Mouse (Mus musculus) lung, postnatal 0 days (tissue): ENCODE data around the gene Pip5kl1. TPM values are rescaled to one million over a fixed set of nuclear protein-coding genes. Genes with fewer than 3 reads are reported as not detected.
A peak's percentile ranks its signal among the peaks of the same experiment; 100 is the strongest.

ENCODE experiments used
- ATAC-seq: fragments of 200-750 bp; cut with Nextera tagmentation; 2 replicates; pipeline ENCODE4 v1.8.0; 2017; ENCODE audit warnings: moderate library complexity
- DNase-seq: peaks from one replicate; pipeline ENCODE4 v3.0.0-alpha.2; 2016; ENCODE audit warnings: low spot score
- H3K27ac ChIP-seq: fragments of 300-500 bp; sonication (generic); 2 replicates; pipeline ENCODE4 v1.5.1; 2014; ENCODE audit warnings: antibody characterized with exemption, mild to moderate bottlenecking, low read length, mixed read lengths
- H3K27me3 ChIP-seq: fragments of 300-500 bp; sonication (generic); replicated peaks from 2 replicates; pipeline ENCODE4 v1.6.1; 2014; ENCODE audit warnings: low read length, mixed read lengths; ENCODE audit not compliant: insufficient read depth
- H3K36me3 ChIP-seq: fragments of 300-500 bp; sonication (generic); 2 replicates; pipeline ENCODE4 v1.6.1; 2014; ENCODE audit warnings: low read length, mixed read lengths; ENCODE audit not compliant: insufficient read depth
- H3K4me1 ChIP-seq: fragments of 300-500 bp; sonication (generic); 2 replicates; pipeline ENCODE4 v1.6.1; 2014; ENCODE audit warnings: antibody characterized with exemption, low read depth, low read length, mixed read lengths; ENCODE audit not compliant: insufficient read depth
- H3K4me2 ChIP-seq: fragments of 300-500 bp; sonication (generic); replicated peaks from 2 replicates; pipeline ENCODE4 v1.6.1; 2014; ENCODE audit warnings: low read depth, mild to moderate bottlenecking, low read length, moderate library complexity, mixed read lengths
- H3K4me3 ChIP-seq: fragments of 300-500 bp; sonication (generic); 2 replicates; pipeline ENCODE4 v1.5.1; 2014; ENCODE audit warnings: low read depth, low read length
- H3K9ac ChIP-seq: fragments of 300-500 bp; sonication (generic); replicated peaks from 2 replicates; pipeline ENCODE4 v1.6.1; 2014; ENCODE audit warnings: low read depth, mild to moderate bottlenecking
- H3K9me3 ChIP-seq: fragments of 300-500 bp; sonication (generic); 2 replicates; pipeline ENCODE4 v1.6.1; 2016; ENCODE audit warnings: low read length, mixed read lengths
- CTCF ChIP-seq: IDR thresholded peaks from 2 replicates; pipeline ENCODE4 v1.5.1; 2016; ENCODE audit warnings: antibody characterized with exemption, mild to moderate bottlenecking
- EP300 ChIP-seq: IDR thresholded peaks from 2 replicates; pipeline ENCODE4 v1.6.1; 2016; ENCODE audit warnings: antibody characterized with exemption, mild to moderate bottlenecking, control low read depth
- WGBS: fragments of 180-500 bp; shearing (Covaris S2); extraction: QIAGEN DNeasy Blood & Tissue Kit; methylation state at CpG from one replicate; pipeline ENCODE4 v1.1.7; 2014; 5-methylcytosine and 5-hydroxymethylcytosine counted together
- polyA plus RNA-seq: library from polyadenylated mRNA; unstranded; fragments of >200 nt; fragmentation: Nextera tagmentation; extraction: Ambion mirVana; gene quantifications from 2 replicates; pipeline ENCODE4 v1.2.1, GENCODE M21; 2015

Pip5kl1 gene
- polyA plus RNA-seq, 1 experiment from 2014 or later: not detected

DNA sequence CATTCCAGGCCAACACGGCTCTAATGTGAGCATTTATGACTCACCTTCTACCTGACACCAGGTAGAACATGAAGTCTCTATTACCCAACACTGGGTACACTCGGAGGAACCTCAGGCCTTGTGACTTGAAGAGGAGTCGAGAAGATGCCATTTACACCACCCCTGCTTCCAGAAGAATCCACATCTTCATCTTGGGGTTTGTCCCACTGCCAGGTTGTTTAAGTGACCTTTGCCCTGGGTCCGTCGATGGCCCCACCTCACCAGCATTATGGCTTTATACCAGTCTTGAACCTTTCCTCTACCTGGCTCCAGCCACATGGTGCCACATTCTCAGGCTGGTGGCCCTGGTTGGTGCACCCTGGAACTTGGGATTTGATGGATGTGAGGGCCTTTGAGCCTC, 22.7 kb downstream of the Pip5kl1 start:
- Histone ChIP-seq H3K27ac (no peak overlapping the region), H3K9ac (no peak overlapping the region), H3K27me3 (no peaks in the 10 kb centered on the region), H3K9me3 (no peaks in the 10 kb centered on the region), H3K4me1 (0 out of 2 replicates have a peak, but pooled peaks cover 5% of the 10 kb centered on the region), H3K36me3 (0 out of 2 replicates have a peak, but pooled peaks cover 20% of the 10 kb centered on the region), H3K4me2 (no peak overlapping the region), H3K4me3 (no peak overlapping the region)
- DNase-seq (no peak), ATAC-seq (no peak)
- WGBS: 77% methylated on average over 5 of the region's 5 CpGs
- TF ChIP-seq EP300 (no peak), CTCF (no peak)

DNA sequence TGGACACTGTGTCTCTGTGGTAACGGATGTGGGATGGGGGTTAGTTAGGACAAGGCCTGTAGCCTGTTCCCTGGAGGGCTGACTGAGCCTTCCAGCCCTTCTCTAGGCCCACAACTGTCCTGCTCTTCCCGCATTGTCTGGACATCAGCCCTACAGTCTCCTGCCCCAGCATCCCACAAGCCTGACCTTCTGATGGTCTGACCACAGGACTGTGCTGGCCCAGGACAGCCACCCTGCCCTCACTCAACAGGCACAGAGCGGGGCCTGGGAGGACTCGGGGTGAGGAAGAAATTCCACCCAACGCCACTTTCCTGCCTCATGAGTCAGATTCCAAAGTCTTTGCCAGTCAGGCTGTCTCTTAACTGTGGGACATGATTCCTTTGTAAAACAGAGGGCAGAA, 23.1 kb downstream of the Pip5kl1 start:
- H3K9ac ChIP-seq: no peak overlapping the region
- H3K9me3 ChIP-seq: no peaks in the 10 kb centered on the region
- H3K4me3 ChIP-seq: no peak overlapping the region
- H3K4me1 ChIP-seq: 0 out of 2 replicates have a peak, but pooled peaks cover 9% of the 10 kb centered on the region
- H3K27me3 ChIP-seq: no peaks in the 10 kb centered on the region
- ATAC-seq: no peak
- TF ChIP-seq EP300 (no peak), CTCF (no peak)
- no peak for DNase-seq
- H3K36me3 ChIP-seq: 0 out of 2 replicates have a peak, but pooled peaks cover 20% of the 10 kb centered on the region
- no peak overlapping the region for H3K27ac ChIP-seq
- WGBS: 85% methylated on average over 5 of the region's 5 CpGs
- H3K4me2 ChIP-seq: no peak overlapping the region

DNA sequence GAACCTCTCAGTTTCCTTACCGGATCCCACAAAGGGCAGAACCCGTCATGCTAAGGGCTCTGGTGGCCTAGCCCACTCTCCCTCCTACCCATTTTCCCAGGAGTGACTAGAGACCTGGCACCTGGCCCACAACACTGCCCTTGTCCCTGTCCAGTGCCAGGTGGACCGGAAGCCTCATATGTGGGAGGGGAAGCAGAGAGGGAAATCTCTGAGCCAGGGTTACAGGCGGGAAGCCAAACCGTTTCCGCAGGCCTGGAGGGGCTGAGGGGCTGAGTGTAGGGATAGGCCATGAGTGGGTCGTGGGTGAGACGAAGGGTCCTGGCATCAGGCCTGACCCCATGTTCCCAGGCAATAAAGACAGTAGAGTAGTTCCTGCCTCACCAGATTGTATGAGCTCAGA, 23.9 kb downstream of the Pip5kl1 start:
- DNase-seq (no peak), ATAC-seq (no peak)
- H3K27ac ChIP-seq: no peak overlapping the region
- no peak overlapping the region for H3K9ac ChIP-seq
- no peaks in the 10 kb centered on the region for H3K27me3 ChIP-seq
- 0 out of 2 replicates have a peak, but pooled peaks cover 20% of the 10 kb centered on the region for H3K36me3 ChIP-seq
- H3K4me1 ChIP-seq: 0 out of 2 replicates have a peak, but pooled peaks cover 10% of the 10 kb centered on the region
- H3K9me3 ChIP-seq: no peaks in the 10 kb centered on the region
- 69% methylated on average over 8 of the region's 8 CpGs for WGBS
- H3K4me2 ChIP-seq: no peak overlapping the region
- TF ChIP-seq CTCF (no peak), EP300 (no peak)
- no peak overlapping the region for H3K4me3 ChIP-seq

DNA sequence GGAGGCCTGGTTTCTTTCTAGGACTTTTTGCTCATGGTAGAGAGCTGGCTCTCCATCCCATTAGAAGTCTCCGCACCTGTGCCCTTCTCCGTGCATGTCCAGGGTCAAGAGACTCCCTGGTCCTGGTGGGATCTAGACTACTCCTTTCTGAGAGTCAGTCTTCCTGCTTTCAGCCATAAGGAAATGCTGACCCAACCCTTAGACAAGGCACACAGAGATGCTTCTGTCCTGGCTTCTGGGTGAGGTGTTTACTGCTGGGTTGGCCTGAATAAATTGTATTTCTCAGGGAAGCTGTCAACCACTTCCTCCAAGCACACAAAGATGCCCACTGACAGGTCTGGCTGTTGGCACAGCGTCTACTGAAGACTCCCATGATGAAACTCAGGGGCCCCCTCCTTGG, 24.8 kb downstream of the Pip5kl1 start, which contains the start of gene St6galnac6:
Gene St6galnac6 (plus strand): TSS at position 301 of the 400 bp plus-strand sequence.
- TF ChIP-seq EP300: no peak
- no peak for TF ChIP-seq CTCF
- DNase-seq: no peak

DNA sequence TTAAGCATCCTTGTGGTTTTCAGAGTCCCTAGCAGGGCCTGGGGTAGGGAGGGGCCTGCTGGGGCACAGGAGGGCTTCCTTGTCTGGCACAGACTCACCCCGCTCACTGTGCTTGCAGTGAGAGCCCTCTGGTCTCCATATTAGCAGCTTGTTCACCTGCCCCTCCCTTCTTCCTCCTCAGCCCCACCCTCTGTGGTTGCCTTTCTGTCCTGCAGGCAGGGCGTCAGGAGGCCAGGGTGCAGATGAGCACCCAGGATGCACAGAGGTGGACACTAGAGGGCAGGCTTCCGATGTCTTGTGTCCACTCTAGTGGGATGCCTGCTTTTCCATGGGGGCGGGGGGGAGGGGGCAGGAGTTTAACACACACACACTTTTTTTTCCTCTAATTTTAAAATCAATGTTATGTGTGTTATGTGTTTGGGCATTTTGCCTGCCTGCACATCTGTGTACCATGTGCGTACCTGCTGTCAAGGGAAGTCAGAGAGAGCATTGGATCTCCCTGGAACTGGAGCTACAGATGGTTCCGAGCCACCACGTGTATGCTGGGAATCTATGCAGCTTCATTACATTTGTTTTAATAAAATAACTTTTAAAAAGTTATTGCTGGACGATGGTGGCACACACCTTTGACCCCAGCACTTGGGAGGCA, 26.9 kb downstream of the Pip5kl1 start:
- DNase-seq: peak; percentile 69
- Histone ChIP-seq H3K36me3 (0 out of 2 replicates have a peak, but pooled peaks cover 10% of the 10 kb centered on the region), H3K27ac (no peak overlapping the region), H3K4me2 (no peak overlapping the region), H3K4me3 (no peak overlapping the region), H3K4me1 (0 out of 2 replicates have a peak, but pooled peaks cover 10% of the 10 kb centered on the region), H3K9ac (no peak overlapping the region), H3K9me3 (no peaks in the 10 kb centered on the region), H3K27me3 (no peaks in the 10 kb centered on the region)
- peak; percentile 47 for ATAC-seq
- TF ChIP-seq CTCF (peak; percentile 61), EP300 (no peak)
- 44% methylated on average over 8 of the region's 8 CpGs for WGBS

More for the DNA sequence above, 24.8 kb downstream of the Pip5kl1 start, which contains the start of gene St6galnac6:
- H3K27me3 ChIP-seq: no peaks in the 10 kb centered on the region
- WGBS: 89% methylated on average over 3 of the region's 3 CpGs
- no peaks in the 10 kb centered on the region for H3K9me3 ChIP-seq
- no peak for ATAC-seq
- no peak within 1 kb of the TSS for H3K4me3 ChIP-seq
- H3K27ac ChIP-seq: no peak within 1 kb of the TSS
- H3K9ac ChIP-seq: no peak within 1 kb of the TSS
- 0 out of 2 replicates have a peak, but pooled peaks cover 10% of the 10 kb centered on the region for H3K4me1 ChIP-seq
- 0 out of 2 replicates have a peak, but pooled peaks cover 17% of the 10 kb centered on the region for H3K36me3 ChIP-seq
- H3K4me2 ChIP-seq: no peak within 1 kb of the TSS

DNA sequence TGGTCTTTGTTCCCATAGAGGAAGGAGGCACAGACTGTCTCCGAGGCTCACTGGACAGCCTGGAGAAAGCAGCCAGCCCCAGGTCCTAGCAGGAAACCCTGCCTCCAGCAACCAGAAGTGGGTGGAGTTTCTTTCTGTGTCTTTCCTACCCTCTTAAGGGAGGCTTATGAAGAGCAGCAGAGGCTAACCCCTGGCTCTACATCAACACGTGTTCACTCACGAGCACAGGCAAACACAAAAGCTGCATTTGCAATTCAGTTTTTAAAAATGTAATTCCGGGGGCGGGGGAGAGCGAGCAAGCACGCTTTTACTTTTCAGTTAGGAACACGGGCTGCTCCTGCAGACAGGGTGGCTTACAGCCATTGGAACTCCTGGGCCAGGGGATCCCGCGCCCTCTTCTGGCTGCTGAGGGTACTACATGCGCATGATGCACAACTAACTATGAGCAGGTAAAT, 28.0 kb downstream of the Pip5kl1 start:
- TF ChIP-seq CTCF: peak; percentile 94
- TF ChIP-seq EP300: no peak
- Histone ChIP-seq H3K27ac (peak overlapping the region; percentile 43), H3K27me3 (no peaks in the 10 kb centered on the region), H3K4me2 (peak overlapping the region; percentile 52), H3K36me3 (0 out of 2 replicates have a peak, but pooled peaks cover 3% of the 10 kb centered on the region), H3K9ac (no peak overlapping the region), H3K9me3 (no peaks in the 10 kb centered on the region), H3K4me3 (peak overlapping the region; percentile 25; the same call in 1 of the 2 replicates), H3K4me1 (0 out of 2 replicates have a peak, but pooled peaks cover 10% of the 10 kb centered on the region)
- peak; percentile 85 for DNase-seq
- peak; percentile 70 for ATAC-seq
- WGBS: under 1% methylated on average over 11 of the region's 11 CpGs
